Mouse (Mus musculus) megakaryocyte, adult 5-6 weeks (primary cell): ENCODE data around the gene Rbx1. TPM values are rescaled to one million over a fixed set of nuclear protein-coding genes. Genes with fewer than 3 reads are reported as not detected.
"Not testable (repeated sequence)": the region's sequence is repeated elsewhere in the genome, so short reads cannot be mapped to it uniquely, and the experiment has no call there.

Experiments used
- ATAC-seq: 2 replicates; pipeline ENCODE4 v1.8.0; 2016; ENCODE audit warnings: mild to moderate bottlenecking, inconsistent platforms; ENCODE audit not compliant: poor library complexity, severe bottlenecking
- total RNA-seq, 2 experiments: library from RNA; stranded (forward) in 1 of 2; stranded (reverse) in 1 of 2; fragments of 153-499, 151-499 nt in 1 of 2; fragments of 221-1000, 200-1000 nt in 1 of 2; gene quantifications; 2 replicates each; pipeline versions ENCODE4 v1.2.3 to v1.2.4; 2015 to 2017

Rbx1 gene
- total RNA-seq (2015), result 176 and 189 TPM in 2 replicates
- 150 and 189 TPM in 2 replicates for total RNA-seq (2017)

- peak; percentile 95 for ATAC-seq
Measured at GRCm38 (mm10) chr15:81465901-81466737, at the start of gene Rbx1. Rbx1 (plus strand) TSS chr15:81466296.

GRCm38 (mm10) chr15:81416763-81417310, 49.3 kb upstream of the Rbx1 start:
- peak; percentile 86 for ATAC-seq

- ATAC-seq, result no peak
Measured at GRCm38 (mm10) chr15:81418065-81418464, 48.0 kb upstream of the Rbx1 start.

GRCm38 (mm10) chr15:81421454-81421853, 44.6 kb upstream of the Rbx1 start:
- no peak for ATAC-seq

- no peak for ATAC-seq
Measured at GRCm38 (mm10) chr15:81422156-81422681, 43.9 kb upstream of the Rbx1 start.

- ATAC-seq, result no peak
Measured at GRCm38 (mm10) chr15:81425311-81425710, 40.8 kb upstream of the Rbx1 start.

- ATAC-seq, result no peak
Measured at GRCm38 (mm10) chr15:81427947-81428346, 38.1 kb upstream of the Rbx1 start.

GRCm38 (mm10) chr15:81431195-81431594, 34.9 kb upstream of the Rbx1 start:
- no peak for ATAC-seq

- no peak for ATAC-seq
Measured at GRCm38 (mm10) chr15:81438345-81438744, 27.8 kb upstream of the Rbx1 start.

- ATAC-seq, result no peak
Measured at GRCm38 (mm10) chr15:81439236-81439635, 26.9 kb upstream of the Rbx1 start.

GRCm38 (mm10) chr15:81448463-81448862, 17.6 kb upstream of the Rbx1 start:
- peak; percentile 71 for ATAC-seq

- no peak for ATAC-seq
Measured at GRCm38 (mm10) chr15:81461523-81461922, 4.6 kb upstream of the Rbx1 start.

- no peak for ATAC-seq
Measured at GRCm38 (mm10) chr15:81465016-81465660, 958 bp upstream of the Rbx1 start.

- 0 out of 2 replicates have a peak, but pooled peaks have one; percentile 1 for ATAC-seq
Measured at GRCm38 (mm10) chr15:81466738-81467113, 630 bp downstream of the Rbx1 start.

GRCm38 (mm10) chr15:81470735-81471134, 4.6 kb downstream of the Rbx1 start:
- no peak for ATAC-seq

GRCm38 (mm10) chr15:81472256-81472655, 6.2 kb downstream of the Rbx1 start:
- ATAC-seq, result no peak

GRCm38 (mm10) chr15:81475654-81476053, 9.6 kb downstream of the Rbx1 start:
- no peak for ATAC-seq

- no peak for ATAC-seq
Measured at GRCm38 (mm10) chr15:81476597-81476996, 10.5 kb downstream of the Rbx1 start.

- ATAC-seq, result no peak
Measured at GRCm38 (mm10) chr15:81479446-81480213, 13.5 kb downstream of the Rbx1 start.

GRCm38 (mm10) chr15:81480284-81480683, 14.2 kb downstream of the Rbx1 start:
- not testable (repeated sequence) for ATAC-seq

GRCm38 (mm10) chr15:81480977-81481379, 14.9 kb downstream of the Rbx1 start:
- peak; percentile 98 for ATAC-seq
